Mouse (Mus musculus) heart, adult 2 months (tissue): Measurements from ENCODE around the gene Rapgef2.

Experiments
- CTCF ChIP-seq: fragments of 200-600 bp; IDR thresholded peaks from 2 replicates; pipeline ENCODE4 v1.8.1; 2022; ENCODE audit warnings: antibody characterized with exemption, mild to moderate bottlenecking, moderate library complexity
- EP300 ChIP-seq: fragments of 200-500 bp; IDR thresholded peaks from 2 replicates; pipeline ENCODE4 v1.6.1; 2011; ENCODE audit warnings: low read depth, low read length, control low read depth; ENCODE audit not compliant: insufficient read depth
- POLR2A ChIP-seq: fragments of 200-500 bp; IDR thresholded peaks from 2 replicates; pipeline ENCODE4 v1.6.1; 2011; ENCODE audit warnings: mild to moderate bottlenecking, low read depth, low read length, control low read depth; ENCODE audit not compliant: insufficient read depth

DNA sequence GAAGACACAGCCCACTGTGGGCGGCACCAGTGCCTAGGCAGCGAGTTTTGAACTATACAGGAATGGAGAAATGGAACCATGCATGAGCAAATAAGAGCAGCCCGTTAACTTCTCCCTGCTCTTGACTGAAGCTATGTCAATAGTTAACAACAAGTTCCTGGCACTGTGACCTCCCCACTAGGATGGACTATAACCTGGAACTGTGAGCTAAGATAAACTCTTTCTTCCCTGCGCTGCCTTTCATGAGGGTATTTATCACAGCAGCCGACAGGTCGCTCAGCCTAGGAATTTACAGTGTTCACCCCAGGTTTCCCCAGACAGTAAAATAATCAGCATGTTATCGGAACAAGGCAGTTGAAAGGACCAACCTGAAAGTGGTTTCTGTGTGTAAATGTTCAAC, 79.8 kb downstream of the Rapgef2 start:
- TF ChIP-seq CTCF: no peak
- TF ChIP-seq POLR2A: no peak
- TF ChIP-seq EP300: no peak
